In genomic region chr13:101729248-101730055, GRCm38 (mm10) we compare ENCODE assay signal across 10 mouse cellular contexts. TPM values are rescaled to one million over a fixed set of nuclear protein-coding genes. Genes with fewer than 3 reads are reported as not detected.
A peak's percentile ranks its signal among the peaks of the same experiment; 100 is the strongest.
DNase-seq lines count a peak whose midpoint lies in the region; ATAC-seq and TF ChIP-seq lines count a peak whose summit lies in the region.
"Had no signal": no experiment of that assay in that cellular context is flagged by ENCODE, and none has a peak within 500 bp of the region (broad histone marks: within the 10 kb centered on the region; RNA-seq: fewer than 3 reads in every experiment).

No protein-coding gene starts in this region.

- no peaks in the 10 kb centered on the region; the same call in 1 of the 2 replicates for H3K36me3 ChIP-seq in lung, embryonic 16.5 days (ENCODE audit: control insufficient read depth, insufficient read depth, low read length)
- H3K36me3 ChIP-seq in embryonic facial prominence, embryonic 15.5 days: no peaks in the 10 kb centered on the region
- no peaks in the 10 kb centered on the region for H3K36me3 ChIP-seq in intestine, embryonic 15.5 days
- H3K36me3 ChIP-seq in small intestine, adult 2 months (ENCODE audit: control insufficient read depth, insufficient read depth, low read length): peaks cover 8% of the 10 kb centered on the region

- no peak for TF ChIP-seq POLR2A in small intestine, adult 2 months (IDR thresholded peaks at IDR 0.05; ENCODE audit: low read depth, low read length)

- no peaks in the 10 kb centered on the region for H3K27me3 ChIP-seq in lung, embryonic 16.5 days (ENCODE audit: control insufficient read depth, insufficient read depth, low read depth, low read length)
- H3K27me3 ChIP-seq in embryonic facial prominence, embryonic 15.5 days: no peaks in the 10 kb centered on the region
- H3K27me3 ChIP-seq in intestine, embryonic 15.5 days (replicated peaks): no peaks in the 10 kb centered on the region
- no peaks in the 10 kb centered on the region for H3K27me3 ChIP-seq in small intestine, adult 2 months (ENCODE audit: control insufficient read depth, insufficient read depth, low read length)
- H3K27me3 ChIP-seq: Patski had no signal

- no peak overlapping the region for H3K4me2 ChIP-seq in lung, embryonic 16.5 days (ENCODE audit: low read depth, low read length)
- no peak overlapping the region for H3K4me2 ChIP-seq in embryonic facial prominence, embryonic 15.5 days (replicated peaks)
- no peak overlapping the region for H3K4me2 ChIP-seq in intestine, embryonic 15.5 days (replicated peaks)

- no peak for DNase-seq in lung, postnatal 14 days
- DNase-seq in c-Kit-positive CD71-positive TER-119-positive erythroid progenitor cells, embryonic 14.5 days (ENCODE audit: low spot score): no peak
- no peak for DNase-seq in layer of hippocampus, postnatal 10 days (ENCODE audit: low spot score in 2 of 2)
- DNase-seq: cerebellum, adult 9-11 months; heart, adult 11 months had no signal

- no peaks in the 10 kb centered on the region for H3K9me3 ChIP-seq in lung, embryonic 16.5 days (ENCODE audit: control insufficient read depth, low read length)
- H3K9me3 ChIP-seq in embryonic facial prominence, embryonic 15.5 days (replicated peaks): no peaks in the 10 kb centered on the region
- H3K9me3 ChIP-seq in intestine, embryonic 15.5 days: no peaks in the 10 kb centered on the region

- peaks cover 10% of the 10 kb centered on the region; the same call in 1 of the 2 replicates for H3K4me1 ChIP-seq in lung, embryonic 16.5 days (replicated peaks; ENCODE audit: control insufficient read depth, insufficient read depth, low read length)
- H3K4me1 ChIP-seq in embryonic facial prominence, embryonic 15.5 days: peaks cover 48% of the 10 kb centered on the region
- peaks cover 23% of the 10 kb centered on the region for H3K4me1 ChIP-seq in intestine, embryonic 15.5 days (replicated peaks)
- H3K4me1 ChIP-seq in small intestine, adult 2 months (ENCODE audit: control insufficient read depth, insufficient read depth, insufficient read length, low read length): peaks cover 16% of the 10 kb centered on the region; the same call in 1 of the 2 replicates

- TF ChIP-seq CTCF in small intestine, adult 2 months (IDR thresholded peaks at IDR 0.05; ENCODE audit: extremely low read depth, insufficient read length, insufficient replicate concordance, low read depth, low read length): no peak

- WGBS in lung, embryonic 16.5 days: 64% methylated on average over 4 of the region's 4 CpGs
- WGBS in embryonic facial prominence, embryonic 15.5 days: 46% methylated on average over 4 of the region's 4 CpGs
- WGBS in intestine, embryonic 15.5 days: 82% methylated on average over 4 of the region's 4 CpGs
- WGBS in small intestine, adult 2 months: 73% methylated on average over 4 of the region's 4 CpGs

- H3K4me3 ChIP-seq in lung, embryonic 16.5 days (ENCODE audit: low read length): no peak overlapping the region
- no peak overlapping the region for H3K4me3 ChIP-seq in embryonic facial prominence, embryonic 15.5 days (replicated peaks)
- H3K4me3 ChIP-seq in intestine, embryonic 15.5 days (replicated peaks): no peak overlapping the region
- no peak overlapping the region for H3K4me3 ChIP-seq in small intestine, adult 2 months (ENCODE audit: low read depth, low read length)

- no peak overlapping the region for H3K9ac ChIP-seq in lung, embryonic 16.5 days (ENCODE audit: low read length)
- no peak overlapping the region for H3K9ac ChIP-seq in embryonic facial prominence, embryonic 15.5 days
- H3K9ac ChIP-seq in intestine, embryonic 15.5 days: no peak overlapping the region

- ATAC-seq in lung, embryonic 16.5 days (ENCODE audit: low read depth): peak; percentile 8; the same call in 1 of the 2 replicates
- ATAC-seq in embryonic facial prominence, embryonic 15.5 days (ENCODE audit: insufficient number of reproducible peaks, low FRiP score, low TSS enrichment, low read depth): 0 out of 2 replicates have a peak, but pooled peaks have one; percentile 58
- ATAC-seq in intestine, embryonic 15.5 days: peak; percentile 23; the same call in 1 of the 2 replicates
- ATAC-seq: Patski had no signal

- no peak overlapping the region for H3K27ac ChIP-seq in lung, embryonic 16.5 days (ENCODE audit: low read length)
- H3K27ac ChIP-seq in embryonic facial prominence, embryonic 15.5 days (replicated peaks): peak overlapping the region; percentile 58; the same call in 1 of the 2 replicates
- H3K27ac ChIP-seq in intestine, embryonic 15.5 days: no peak overlapping the region
- peak overlapping the region; percentile 38; the same call in 1 of the 2 replicates for H3K27ac ChIP-seq in small intestine, adult 2 months (ENCODE audit: insufficient read depth, low read depth, low read length)

RNA-seq across cellular contexts. Expression of gene Pik3r1, which starts 38.6 kb away (rescaled TPM):
- polyA plus RNA-seq in lung, embryonic 16.5 days (2015; fragmentation: Nextera tagmentation; extraction: Ambion mirVana): 28.5 and 31.1 TPM in 2 replicates
- polyA plus RNA-seq in embryonic facial prominence, embryonic 15.5 days (2015; fragmentation: Nextera tagmentation; extraction: Ambion mirVana): 44.7 and 46.0 TPM in 2 replicates
- 29.6 and 30.8 TPM in 2 replicates for polyA plus RNA-seq in intestine, embryonic 15.5 days (2015; fragmentation: Nextera tagmentation; extraction: Ambion mirVana)
- 5.7 and 11.4 TPM in 2 replicates for polyA plus RNA-seq in small intestine, adult 2 months (2012; rRNA removed)
- 100 to 1,000 TPM; 109 to 112 TPM for total RNA-seq in layer of hippocampus, postnatal 10 days (2021)

Comparison
In these comparisons a context has a peak if more than half of its experiments do, and no peak if none do; other contexts are left out.
1. ATAC-seq: peak in every context shown above with its lines; median percentile 58 in embryonic facial prominence, embryonic 15.5 days; 23 in intestine, embryonic 15.5 days; 8 in lung, embryonic 16.5 days.
2. H3K27ac ChIP-seq: peak in embryonic facial prominence, embryonic 15.5 days (single experiment) and small intestine, adult 2 months (single experiment); none in lung, embryonic 16.5 days (single experiment) and intestine, embryonic 15.5 days (single experiment).